Mouse (Mus musculus): ENCODE results near the gene Gm14412.
"Not testable (repeated sequence)": the region's sequence is repeated elsewhere in the genome, so short reads cannot be mapped to it uniquely, and the experiment has no call there.

Gene Gm14412

GRCm38 (mm10) chr2:177324257-177324733 lies at the start of gene Gm14412:
Gene Gm14412 (minus strand): TSS chr2:177324307.
- DNase-seq (ENCODE audit: low spot score in 2 of 2) = not testable (repeated sequence)

GRCm38 (mm10) chr2:177329661-177330292 lies 5.7 kb upstream of the Gm14412 start:
- DNase-seq (ENCODE audit: low spot score in 2 of 2) = not testable (repeated sequence)

GRCm38 (mm10) chr2:177321361-177321760 lies 2.7 kb downstream of the Gm14412 start:
- not testable (repeated sequence) for DNase-seq (ENCODE audit: low spot score in 2 of 2)

- not testable (repeated sequence) for DNase-seq (ENCODE audit: low spot score in 2 of 2)
Measured at GRCm38 (mm10) chr2:177320786-177321320, 3.3 kb downstream of the Gm14412 start.

- no peak for DNase-seq (ENCODE audit: low spot score in 2 of 2)
Measured at GRCm38 (mm10) chr2:177318996-177319395, 5.1 kb downstream of the Gm14412 start.

GRCm38 (mm10) chr2:177309627-177310026 lies 14.5 kb downstream of the Gm14412 start:
- DNase-seq (ENCODE audit: low spot score in 2 of 2) = not testable (repeated sequence)

- not testable (repeated sequence) for DNase-seq (ENCODE audit: low spot score in 2 of 2)
Measured at GRCm38 (mm10) chr2:177304980-177305379, 19.1 kb downstream of the Gm14412 start.

GRCm38 (mm10) chr2:177283701-177284100 lies 40.4 kb downstream of the Gm14412 start:
- DNase-seq (ENCODE audit: low spot score in 2 of 2) = not testable (repeated sequence)

GRCm38 (mm10) chr2:177277754-177278153 lies 46.4 kb downstream of the Gm14412 start:
- not testable (repeated sequence) for DNase-seq (ENCODE audit: low spot score in 2 of 2)

- not testable (repeated sequence) for DNase-seq (ENCODE audit: low spot score in 2 of 2)
Measured at GRCm38 (mm10) chr2:177272237-177272636, 51.9 kb downstream of the Gm14412 start.

- not testable (repeated sequence) for DNase-seq (ENCODE audit: low spot score in 2 of 2)
Measured at GRCm38 (mm10) chr2:177266936-177267335, 57.2 kb downstream of the Gm14412 start, which contains the start of gene Gm14409. Gene Gm14409 (minus strand): TSS chr2:177267036.
